Mouse (Mus musculus) forebrain, embryonic 16.5 days (tissue): Measurements from ENCODE around the gene Abhd15. TPM values are rescaled to one million over a fixed set of nuclear protein-coding genes. Genes with fewer than 3 reads are reported as not detected.

Experiments used
- ATAC-seq: fragments of 200-750 bp; cut with Nextera tagmentation; 2 replicates; pipeline ENCODE4 v1.8.0; 2017; ENCODE audit warnings: mild to moderate bottlenecking, moderate library complexity
- H3K27ac ChIP-seq: fragments of 300-500 bp; sonication (generic); 2 replicates; pipeline ENCODE4 v1.5.1; 2014; ENCODE audit warnings: low read length, control low read depth
- H3K27me3 ChIP-seq: fragments of 300-500 bp; sonication (generic); replicated peaks from 2 replicates; pipeline ENCODE4 v1.6.1; 2014; ENCODE audit warnings: low read length; ENCODE audit not compliant: control insufficient read depth, insufficient read depth
- H3K36me3 ChIP-seq: fragments of 300-500 bp; sonication (generic); 2 replicates; pipeline ENCODE4 v1.6.1; 2014; ENCODE audit not compliant: control insufficient read depth, insufficient read depth
- H3K4me1 ChIP-seq: fragments of 300-500 bp; sonication (generic); replicated peaks from 2 replicates; pipeline ENCODE4 v1.6.1; 2014; ENCODE audit warnings: low read length; ENCODE audit not compliant: control insufficient read depth, insufficient read depth
- H3K4me2 ChIP-seq: fragments of 300-500 bp; sonication (generic); 2 replicates; pipeline ENCODE4 v1.6.1; 2014; ENCODE audit warnings: mild to moderate bottlenecking, low read length, control low read depth
- H3K4me3 ChIP-seq: fragments of 300-500 bp; sonication (generic); replicated peaks from 2 replicates; pipeline ENCODE4 v1.5.1; 2014; ENCODE audit warnings: mild to moderate bottlenecking, low read length, control low read depth
- H3K9ac ChIP-seq: fragments of 300-500 bp; sonication (generic); replicated peaks from 2 replicates; pipeline ENCODE4 v1.6.1; 2014; ENCODE audit warnings: low read depth, low read length, control low read depth
- H3K9me3 ChIP-seq: fragments of 300-500 bp; sonication (generic); 2 replicates; pipeline ENCODE4 v1.6.1; 2016; ENCODE audit warnings: low read length; ENCODE audit not compliant: control insufficient read depth
- WGBS: fragments of 180-500 bp; shearing (Covaris S2); extraction: QIAGEN DNeasy Blood & Tissue Kit; methylation state at CpG from one replicate; pipeline ENCODE4 v1.1.7; 2014; 5-methylcytosine and 5-hydroxymethylcytosine counted together
- polyA plus RNA-seq: library from polyadenylated mRNA; unstranded; fragments of >200 nt; fragmentation: Nextera tagmentation; extraction: Ambion mirVana; gene quantifications from 2 replicates; pipeline ENCODE4 v1.2.1, GENCODE M21; 2015

The Abhd15 gene
- polyA plus RNA-seq, 1 experiment from 2014 or later = 1.8 TPM

DNA sequence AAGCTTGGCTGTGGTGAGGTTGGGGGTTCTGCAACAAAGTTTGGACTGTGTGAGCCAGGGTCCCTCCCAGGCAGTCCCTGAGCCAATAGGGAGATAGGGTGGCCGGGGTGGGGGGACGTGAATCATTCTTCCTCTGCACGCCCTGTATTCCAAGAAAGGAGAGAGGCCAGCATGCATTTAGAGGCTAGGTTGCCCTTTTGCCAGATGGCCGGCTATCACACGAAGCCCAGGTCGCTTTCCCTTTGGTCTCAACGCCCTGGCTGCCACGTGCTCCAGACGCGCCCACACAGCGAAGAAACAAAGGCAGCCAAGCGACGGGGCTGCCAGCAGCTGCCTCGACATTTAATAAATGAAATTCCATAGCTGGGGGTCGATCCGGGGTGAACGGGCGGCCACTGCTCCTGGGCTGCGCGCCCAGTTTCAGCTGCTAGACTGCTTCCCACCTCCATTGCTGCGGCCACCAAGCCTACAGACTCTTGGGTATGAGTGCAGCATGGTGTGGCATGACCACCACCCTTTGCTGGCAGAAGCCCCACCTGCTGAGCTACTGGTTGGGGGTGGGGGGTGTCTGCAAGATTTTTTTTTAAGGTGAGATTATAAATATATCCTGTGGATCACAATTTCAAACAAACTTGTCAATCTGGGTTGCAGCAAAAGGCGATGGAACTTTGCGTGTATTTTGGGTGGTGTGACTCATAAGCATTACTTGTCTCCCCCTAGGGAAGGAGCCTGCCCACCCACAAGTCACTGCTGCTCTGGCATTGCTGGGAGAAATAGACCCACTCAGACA, 23.2 kb upstream of the Abhd15 start:
- Histone ChIP-seq H3K36me3 (no peaks in the 10 kb centered on the region), H3K9me3 (no peaks in the 10 kb centered on the region), H3K4me2 (peak overlapping the region; percentile 94), H3K27me3 (no peaks in the 10 kb centered on the region), H3K9ac (peak overlapping the region; percentile 88), H3K4me1 (peaks cover 63% of the 10 kb centered on the region), H3K27ac (peak overlapping the region; percentile 95), H3K4me3 (peak overlapping the region; percentile 71)
- ATAC-seq = peak; percentile 61
- under 1% methylated on average over 23 of the region's 23 CpGs for WGBS

DNA sequence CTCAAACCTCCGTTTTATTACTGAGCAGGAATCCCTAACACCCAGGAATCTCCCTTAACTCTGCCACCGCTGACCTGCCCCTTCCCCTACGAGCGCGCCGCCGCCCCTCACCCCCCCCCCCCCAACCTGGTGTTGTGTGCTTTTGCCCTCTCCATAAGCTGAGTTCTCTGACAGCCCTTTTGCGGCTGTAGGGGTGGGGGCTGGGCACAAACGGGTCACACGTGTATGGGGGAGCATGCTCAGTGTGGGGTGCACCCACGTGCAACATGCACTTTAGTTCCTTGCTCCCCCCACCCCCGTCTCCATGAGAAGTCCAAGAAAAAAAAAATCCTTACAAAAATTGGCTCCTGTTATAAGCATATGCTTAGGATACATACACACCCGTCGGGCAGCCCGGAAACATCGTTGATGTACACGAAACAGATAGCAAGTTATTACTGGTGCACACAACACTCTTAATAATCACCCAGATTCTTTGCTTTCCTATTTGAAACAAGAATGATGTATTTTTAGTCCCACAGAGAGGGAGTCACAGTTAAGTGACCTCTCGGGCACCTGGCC, 22.5 kb upstream of the Abhd15 start:
- no peak for ATAC-seq
- no peaks in the 10 kb centered on the region for H3K27me3 ChIP-seq
- H3K27ac ChIP-seq = peak overlapping the region; percentile 95
- no peaks in the 10 kb centered on the region for H3K36me3 ChIP-seq
- no peaks in the 10 kb centered on the region for H3K9me3 ChIP-seq
- peak overlapping the region; percentile 71 for H3K4me3 ChIP-seq
- peaks cover 58% of the 10 kb centered on the region for H3K4me1 ChIP-seq
- peak overlapping the region; percentile 94 for H3K4me2 ChIP-seq
- WGBS = under 1% methylated on average over 13 of the region's 18 CpGs
- peak overlapping the region; percentile 88 for H3K9ac ChIP-seq

DNA sequence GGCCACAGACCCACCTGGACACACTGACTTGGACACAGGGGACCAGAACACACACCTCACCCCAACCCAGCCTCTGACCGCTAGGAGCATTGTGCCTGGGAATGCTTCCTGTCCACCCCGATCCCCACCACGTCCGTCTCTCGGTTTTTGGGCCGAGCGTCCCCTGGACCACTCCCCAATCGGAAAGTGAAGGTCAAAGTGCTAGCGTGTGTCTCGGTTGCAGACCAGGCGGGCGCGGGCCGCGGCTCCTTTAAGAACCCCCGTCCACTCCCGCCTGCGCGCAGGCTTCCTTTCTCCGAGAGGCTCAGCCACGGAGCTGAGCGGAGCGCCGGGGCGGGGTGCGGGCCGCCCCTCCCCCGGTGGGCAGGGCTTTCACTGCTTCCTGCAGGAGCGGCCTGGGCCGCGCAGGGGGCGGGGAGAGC, 22.0 kb upstream of the Abhd15 start:
- peaks cover 53% of the 10 kb centered on the region for H3K4me1 ChIP-seq
- no peaks in the 10 kb centered on the region for H3K27me3 ChIP-seq
- peak; percentile 76 for ATAC-seq
- peak overlapping the region; percentile 94 for H3K4me2 ChIP-seq
- no peaks in the 10 kb centered on the region for H3K36me3 ChIP-seq
- no peaks in the 10 kb centered on the region for H3K9me3 ChIP-seq
- peak overlapping the region; percentile 87 for H3K27ac ChIP-seq
- H3K9ac ChIP-seq = peak overlapping the region; percentile 88
- 0% methylated on average over 27 of the region's 32 CpGs for WGBS
- peak overlapping the region; percentile 71 for H3K4me3 ChIP-seq

DNA sequence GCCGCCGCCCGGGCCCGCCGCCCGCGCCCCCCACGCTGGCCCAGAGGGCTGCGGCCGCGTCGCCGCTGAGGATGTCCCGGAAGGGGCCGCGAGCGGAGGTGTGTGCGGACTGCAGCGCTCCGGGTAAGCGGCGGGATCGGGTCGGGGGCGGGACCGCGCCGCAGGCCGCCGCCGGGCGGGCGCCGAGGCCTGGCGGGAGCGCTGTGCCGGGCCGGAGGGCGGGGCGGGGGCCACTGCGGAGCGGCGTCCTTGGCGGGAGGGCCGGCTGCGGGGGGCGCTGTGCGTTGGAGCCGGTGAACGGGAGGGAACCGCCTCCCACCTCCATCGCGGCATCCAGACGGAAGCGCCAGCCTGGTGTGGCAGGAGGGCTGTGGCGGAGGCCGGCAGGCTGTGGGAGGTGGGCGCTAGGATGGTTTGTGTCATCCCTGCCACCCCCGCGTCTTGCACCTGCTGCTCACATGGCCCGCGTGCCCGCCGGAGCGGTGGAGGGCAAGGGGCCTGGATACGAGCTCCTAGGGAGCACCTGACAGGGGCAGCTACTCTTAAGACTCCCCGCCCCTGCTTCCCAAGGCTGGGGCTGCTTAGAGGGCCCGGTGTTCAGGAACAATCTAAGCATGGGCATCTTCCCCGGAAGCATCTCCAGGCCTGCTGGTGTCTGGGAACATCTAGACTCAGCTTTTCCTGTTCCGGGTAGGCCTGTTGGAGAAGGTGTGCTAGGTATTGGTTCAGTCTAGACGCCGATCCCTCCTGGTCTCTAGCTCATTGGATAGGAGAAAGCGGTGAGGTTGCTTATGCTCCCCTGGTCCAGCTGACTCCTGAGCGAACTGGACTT, 21.2 kb upstream of the Abhd15 start, which contains the start of gene Git1:
Gene Git1 (plus strand): TSS at position 51 of the 832 bp plus-strand sequence.
- H3K4me1 ChIP-seq = peaks cover 47% of the 10 kb centered on the region
- H3K27me3 ChIP-seq = no peaks in the 10 kb centered on the region
- H3K4me2 ChIP-seq = peak within 1 kb of the TSS; percentile 94
- no peaks in the 10 kb centered on the region for H3K9me3 ChIP-seq
- under 1% methylated on average over 62 of the region's 74 CpGs for WGBS
- ATAC-seq = no peak
- H3K9ac ChIP-seq = peak within 1 kb of the TSS; percentile 88
- peak within 1 kb of the TSS; percentile 71 for H3K4me3 ChIP-seq
- no peaks in the 10 kb centered on the region for H3K36me3 ChIP-seq
- H3K27ac ChIP-seq = peak within 1 kb of the TSS; percentile 95

DNA sequence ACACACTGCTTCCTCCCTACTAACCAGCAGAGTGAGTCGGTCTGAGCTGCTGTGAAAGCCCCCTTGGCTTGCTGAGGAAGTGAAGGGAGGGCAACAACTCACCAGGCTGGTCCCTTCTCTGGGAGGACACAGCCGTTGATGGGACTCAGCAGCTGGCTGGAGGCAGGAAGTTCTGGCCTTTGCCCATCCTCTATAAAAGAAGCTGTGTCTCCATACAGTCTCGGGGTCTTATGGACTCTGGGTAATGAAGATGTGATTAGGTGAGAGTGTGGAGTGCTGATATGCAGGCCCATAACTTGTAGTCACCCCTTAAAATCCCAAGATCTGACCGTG, 20.6 kb upstream of the Abhd15 start:
- Histone ChIP-seq H3K9me3 (no peaks in the 10 kb centered on the region), H3K36me3 (no peaks in the 10 kb centered on the region), H3K4me1 (peaks cover 47% of the 10 kb centered on the region), H3K4me2 (peak overlapping the region; percentile 73), H3K4me3 (peak overlapping the region; percentile 71), H3K27me3 (no peaks in the 10 kb centered on the region), H3K9ac (peak overlapping the region; percentile 88), H3K27ac (peak overlapping the region; percentile 78)
- no peak for ATAC-seq
- WGBS = 35% methylated on average over 4 of the region's 4 CpGs

DNA sequence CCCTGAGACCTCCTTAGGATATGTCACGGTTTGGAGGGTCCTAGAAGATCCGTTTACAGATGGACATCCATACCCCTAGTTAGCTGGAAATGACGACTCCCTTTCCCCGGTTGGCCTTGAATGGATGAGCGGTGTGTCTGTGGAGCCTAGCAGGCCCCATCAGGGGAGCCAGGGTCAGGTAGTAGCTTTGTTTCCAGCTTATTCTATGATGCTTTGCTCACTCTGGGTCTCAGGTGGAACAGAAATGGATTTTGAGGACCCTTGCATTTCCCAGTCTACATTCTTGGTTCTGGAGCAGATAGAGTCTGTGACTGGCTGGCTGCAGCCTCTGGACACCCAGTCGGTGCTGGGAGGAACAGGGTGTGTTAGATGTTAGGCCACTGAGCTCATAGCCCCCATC, 20.1 kb upstream of the Abhd15 start:
- no peaks in the 10 kb centered on the region for H3K27me3 ChIP-seq
- H3K4me3 ChIP-seq = no peak overlapping the region
- no peak for ATAC-seq
- WGBS = 78% methylated on average over 6 of the region's 6 CpGs
- H3K27ac ChIP-seq = no peak overlapping the region
- H3K4me1 ChIP-seq = peaks cover 47% of the 10 kb centered on the region
- H3K9ac ChIP-seq = no peak overlapping the region; the same call in 1 of the 2 replicates
- peak overlapping the region; percentile 73 for H3K4me2 ChIP-seq
- no peaks in the 10 kb centered on the region for H3K9me3 ChIP-seq
- H3K36me3 ChIP-seq = no peaks in the 10 kb centered on the region

DNA sequence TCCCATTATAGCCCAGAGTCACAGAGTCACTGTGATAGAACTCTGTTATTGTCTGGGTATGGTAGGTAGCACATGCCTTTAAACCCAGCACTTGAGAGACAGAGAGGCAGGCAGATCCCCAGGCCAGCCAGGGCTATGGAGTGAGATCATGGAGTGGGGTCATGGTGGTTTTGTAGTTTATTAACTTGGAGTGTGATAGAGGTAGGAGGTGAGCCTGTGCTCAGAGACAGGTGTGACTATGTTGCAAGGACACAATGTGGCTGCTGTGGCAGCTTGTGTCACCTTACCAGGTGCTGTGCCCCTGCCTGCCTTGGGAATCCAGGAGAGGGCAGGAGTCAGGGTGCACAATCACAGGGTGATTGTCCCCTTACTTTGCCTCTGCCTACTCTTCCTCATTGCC, 19.4 kb upstream of the Abhd15 start:
- no peaks in the 10 kb centered on the region for H3K27me3 ChIP-seq
- no peaks in the 10 kb centered on the region for H3K9me3 ChIP-seq
- peaks cover 3% of the 10 kb centered on the region for H3K36me3 ChIP-seq
- H3K4me3 ChIP-seq = no peak overlapping the region
- H3K4me2 ChIP-seq = no peak overlapping the region
- peaks cover 44% of the 10 kb centered on the region for H3K4me1 ChIP-seq
- H3K9ac ChIP-seq = 0 out of 2 replicates have a peak overlapping the region, but pooled peaks have one; percentile 7
- no peak for ATAC-seq
- no peak overlapping the region for H3K27ac ChIP-seq

DNA sequence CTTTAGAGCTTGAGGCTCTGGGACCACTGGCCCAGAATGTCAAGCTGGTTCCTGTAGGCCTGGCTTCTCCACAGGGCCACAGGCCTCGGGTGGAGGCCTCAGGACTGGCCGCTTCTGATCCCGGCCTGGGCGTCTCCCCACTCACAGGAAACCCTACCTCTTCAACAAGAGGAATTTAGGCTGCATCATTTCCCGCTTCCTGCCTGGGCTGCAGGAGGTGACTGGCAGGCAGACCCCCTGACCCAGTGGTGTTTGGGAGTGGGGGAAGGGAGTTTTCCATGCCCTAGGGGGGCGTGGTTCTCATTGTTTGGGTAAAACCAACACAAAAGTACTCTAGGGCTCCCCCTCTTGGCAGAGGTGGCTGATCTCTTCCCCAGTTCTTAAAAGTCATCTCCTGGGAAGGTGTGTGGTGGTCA, 17.6 kb upstream of the Abhd15 start:
- Histone ChIP-seq H3K27me3 (no peaks in the 10 kb centered on the region), H3K36me3 (peaks cover 7% of the 10 kb centered on the region), H3K4me1 (peaks cover 34% of the 10 kb centered on the region), H3K9me3 (no peaks in the 10 kb centered on the region), H3K9ac (no peak overlapping the region), H3K4me3 (no peak overlapping the region), H3K27ac (peak overlapping the region; percentile 8; the same call in 1 of the 2 replicates), H3K4me2 (no peak overlapping the region)
- WGBS = 31% methylated on average over 6 of the region's 6 CpGs
- no peak for ATAC-seq

DNA sequence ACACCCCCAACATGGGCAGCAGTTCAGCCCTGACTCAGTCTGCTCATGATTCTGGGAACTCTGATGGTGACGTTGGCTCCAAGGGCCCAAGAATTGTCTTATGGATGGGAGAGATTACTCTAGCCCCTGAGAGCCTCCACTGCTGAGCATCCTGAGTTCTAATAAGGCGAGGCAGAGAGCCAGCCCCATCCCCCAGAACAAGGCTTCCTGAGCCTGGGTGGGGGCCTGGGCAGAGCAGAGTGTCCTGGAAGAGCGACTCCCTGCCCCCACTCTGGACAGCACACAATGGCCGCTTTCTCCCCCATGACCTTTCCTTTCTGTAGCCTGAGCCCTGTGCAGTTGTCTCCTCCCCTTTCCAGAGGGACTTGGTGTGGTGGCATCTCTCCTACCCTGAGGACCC, 17.1 kb upstream of the Abhd15 start:
- no peak for ATAC-seq
- no peaks in the 10 kb centered on the region for H3K27me3 ChIP-seq
- peaks cover 29% of the 10 kb centered on the region for H3K4me1 ChIP-seq
- H3K4me3 ChIP-seq = no peak overlapping the region
- WGBS = 44% methylated on average over 4 of the region's 4 CpGs
- H3K36me3 ChIP-seq = peaks cover 7% of the 10 kb centered on the region
- H3K9ac ChIP-seq = no peak overlapping the region
- H3K4me2 ChIP-seq = no peak overlapping the region
- no peaks in the 10 kb centered on the region for H3K9me3 ChIP-seq
- H3K27ac ChIP-seq = no peak overlapping the region
